Mouse (Mus musculus) kidney, embryonic 16.5 days (tissue): ENCODE measurements around the gene Nt5c3b. TPM values are rescaled to one million over a fixed set of nuclear protein-coding genes. Genes with fewer than 3 reads are reported as not detected.

ENCODE experiments used
- ATAC-seq: fragments of 200-750 bp; cut with Nextera tagmentation; 2 replicates; pipeline ENCODE4 v1.8.0; 2017; ENCODE audit warnings: moderate TSS enrichment; ENCODE audit not compliant: low FRiP score, low TSS enrichment
- H3K27ac ChIP-seq: fragments of 300-500 bp; sonication (generic); 2 replicates; pipeline ENCODE4 v1.5.1; 2014; ENCODE audit warnings: low read length
- H3K27me3 ChIP-seq: fragments of 300-500 bp; sonication (generic); 2 replicates; pipeline ENCODE4 v1.6.1; 2014; ENCODE audit warnings: low read length, control low read depth, mixed read lengths; ENCODE audit not compliant: insufficient read depth
- H3K36me3 ChIP-seq: fragments of 300-500 bp; sonication (generic); 2 replicates; pipeline ENCODE4 v1.6.1; 2014; ENCODE audit warnings: low read length, control low read depth, mixed read lengths; ENCODE audit not compliant: insufficient read depth
- H3K4me1 ChIP-seq: fragments of 300-500 bp; sonication (generic); 2 replicates; pipeline ENCODE4 v1.6.1; 2014; ENCODE audit warnings: low read length, control low read depth, mixed read lengths; ENCODE audit not compliant: insufficient read depth
- H3K4me2 ChIP-seq: fragments of 300-500 bp; sonication (generic); replicated peaks from 2 replicates; pipeline ENCODE4 v1.6.1; 2014; ENCODE audit warnings: low read depth, low read length
- H3K4me3 ChIP-seq: fragments of 300-500 bp; sonication (generic); 2 replicates; pipeline ENCODE4 v1.5.1; 2014; ENCODE audit warnings: mild to moderate bottlenecking, low read length
- H3K9ac ChIP-seq: fragments of 300-500 bp; sonication (generic); replicated peaks from 2 replicates; pipeline ENCODE4 v1.6.1; 2014; ENCODE audit warnings: low read length
- H3K9me3 ChIP-seq: fragments of 300-500 bp; sonication (generic); 2 replicates; pipeline ENCODE4 v1.6.1; 2016; ENCODE audit warnings: low read length, control low read depth
- WGBS: fragments of 180-500 bp; shearing (Covaris S2); extraction: QIAGEN DNeasy Blood & Tissue Kit; methylation state at CpG from one replicate; pipeline ENCODE4 v1.1.7; 2014; 5-methylcytosine and 5-hydroxymethylcytosine counted together
- polyA plus RNA-seq: library from polyadenylated mRNA; unstranded; fragments of >200 nt; fragmentation: Nextera tagmentation; extraction: Ambion mirVana; gene quantifications from 2 replicates; pipeline ENCODE4 v1.2.1, GENCODE M21; 2015

Gene Nt5c3b
- polyA plus RNA-seq, 1 experiment from 2014 or later = 131 TPM

GRCm38 (mm10) chr11:100411736-100412135, 29.9 kb downstream of the Nt5c3b start:
- peaks cover 21% of the 10 kb centered on the region; the same call in 1 of the 2 replicates for H3K36me3 ChIP-seq
- WGBS = 58% methylated on average over 11 of the region's 11 CpGs
- no peaks in the 10 kb centered on the region for H3K27me3 ChIP-seq
- no peak for ATAC-seq
- no peak overlapping the region for H3K4me3 ChIP-seq
- no peak overlapping the region for H3K27ac ChIP-seq
- peaks cover 38% of the 10 kb centered on the region for H3K4me1 ChIP-seq
- no peaks in the 10 kb centered on the region for H3K9me3 ChIP-seq
- peak overlapping the region; percentile 88; the same call in 1 of the 2 replicates for H3K4me2 ChIP-seq
- no peak overlapping the region for H3K9ac ChIP-seq

- Histone ChIP-seq H3K9me3 (no peaks in the 10 kb centered on the region), H3K27me3 (no peaks in the 10 kb centered on the region), H3K9ac (no peak overlapping the region), H3K36me3 (peaks cover 21% of the 10 kb centered on the region; the same call in 1 of the 2 replicates), H3K4me2 (no peak overlapping the region), H3K4me3 (no peak overlapping the region), H3K27ac (no peak overlapping the region), H3K4me1 (peaks cover 24% of the 10 kb centered on the region)
- ATAC-seq = no peak
- WGBS = 94% methylated on average over 3 of the region's 3 CpGs
Measured at GRCm38 (mm10) chr11:100409686-100410085, 31.9 kb downstream of the Nt5c3b start.

GRCm38 (mm10) chr11:100408835-100409462, 32.7 kb downstream of the Nt5c3b start:
- H3K4me2 ChIP-seq = no peak overlapping the region
- H3K9ac ChIP-seq = no peak overlapping the region
- H3K4me1 ChIP-seq = peaks cover 26% of the 10 kb centered on the region
- no peaks in the 10 kb centered on the region for H3K9me3 ChIP-seq
- peaks cover 21% of the 10 kb centered on the region; the same call in 1 of the 2 replicates for H3K36me3 ChIP-seq
- 94% methylated on average over 12 of the region's 12 CpGs for WGBS
- H3K27me3 ChIP-seq = no peaks in the 10 kb centered on the region
- H3K27ac ChIP-seq = no peak overlapping the region
- H3K4me3 ChIP-seq = no peak overlapping the region
- ATAC-seq = no peak

- H3K4me3 ChIP-seq = no peak overlapping the region
- ATAC-seq = peak; percentile 55; the same call in 1 of the 2 replicates
- WGBS = 40% methylated on average over 10 of the region's 10 CpGs
- H3K27ac ChIP-seq = no peak overlapping the region
- no peaks in the 10 kb centered on the region for H3K27me3 ChIP-seq
- no peaks in the 10 kb centered on the region for H3K9me3 ChIP-seq
- peaks cover 21% of the 10 kb centered on the region; the same call in 1 of the 2 replicates for H3K36me3 ChIP-seq
- H3K4me2 ChIP-seq = no peak overlapping the region
- H3K4me1 ChIP-seq = peaks cover 26% of the 10 kb centered on the region
- H3K9ac ChIP-seq = no peak overlapping the region
Measured at GRCm38 (mm10) chr11:100408076-100408834, 33.4 kb downstream of the Nt5c3b start.

- WGBS = 86% methylated on average over 5 of the region's 5 CpGs
- no peaks in the 10 kb centered on the region for H3K27me3 ChIP-seq
- peaks cover 21% of the 10 kb centered on the region; the same call in 1 of the 2 replicates for H3K36me3 ChIP-seq
- no peak for ATAC-seq
- H3K4me2 ChIP-seq = no peak overlapping the region
- H3K27ac ChIP-seq = no peak overlapping the region
- H3K4me1 ChIP-seq = peaks cover 26% of the 10 kb centered on the region
- no peak overlapping the region for H3K4me3 ChIP-seq
- H3K9ac ChIP-seq = no peak overlapping the region
- no peaks in the 10 kb centered on the region for H3K9me3 ChIP-seq
Measured at GRCm38 (mm10) chr11:100406995-100407705, 34.5 kb downstream of the Nt5c3b start.

- Histone ChIP-seq H3K4me1 (peaks cover 25% of the 10 kb centered on the region), H3K36me3 (peaks cover 21% of the 10 kb centered on the region; the same call in 1 of the 2 replicates), H3K27me3 (no peaks in the 10 kb centered on the region), H3K4me3 (no peak overlapping the region), H3K4me2 (no peak overlapping the region), H3K27ac (no peak overlapping the region), H3K9me3 (no peaks in the 10 kb centered on the region), H3K9ac (no peak overlapping the region)
- 84% methylated on average over 8 of the region's 8 CpGs for WGBS
- ATAC-seq = no peak
Measured at GRCm38 (mm10) chr11:100406273-100406672, 35.3 kb downstream of the Nt5c3b start.

- Histone ChIP-seq H3K27me3 (no peaks in the 10 kb centered on the region), H3K4me3 (no peak overlapping the region), H3K36me3 (peaks cover 12% of the 10 kb centered on the region; the same call in 1 of the 2 replicates), H3K4me1 (peaks cover 25% of the 10 kb centered on the region), H3K9ac (no peak overlapping the region), H3K9me3 (no peaks in the 10 kb centered on the region), H3K4me2 (no peak overlapping the region), H3K27ac (no peak overlapping the region)
- 87% methylated on average over 3 of the region's 3 CpGs for WGBS
- no peak for ATAC-seq
Measured at GRCm38 (mm10) chr11:100404456-100405074, 37.0 kb downstream of the Nt5c3b start.

- 47% methylated on average over 10 of the region's 10 CpGs for WGBS
- Histone ChIP-seq H3K27me3 (no peaks in the 10 kb centered on the region), H3K36me3 (peaks cover 3% of the 10 kb centered on the region; the same call in 1 of the 2 replicates), H3K9me3 (no peaks in the 10 kb centered on the region), H3K4me1 (peaks cover 25% of the 10 kb centered on the region), H3K9ac (no peak overlapping the region), H3K4me2 (no peak overlapping the region), H3K27ac (0 out of 2 replicates have a peak overlapping the region, but pooled peaks have one; percentile 25), H3K4me3 (no peak overlapping the region)
- no peak for ATAC-seq
Measured at GRCm38 (mm10) chr11:100403445-100404134, 38.0 kb downstream of the Nt5c3b start.

GRCm38 (mm10) chr11:100402682-100403081, 38.9 kb downstream of the Nt5c3b start:
- WGBS = 70% methylated on average over 2 of the region's 2 CpGs
- H3K36me3 ChIP-seq = no peaks in the 10 kb centered on the region
- H3K4me2 ChIP-seq = no peak overlapping the region
- H3K4me1 ChIP-seq = peaks cover 25% of the 10 kb centered on the region
- H3K27ac ChIP-seq = no peak overlapping the region
- no peak for ATAC-seq
- no peak overlapping the region for H3K4me3 ChIP-seq
- H3K9ac ChIP-seq = no peak overlapping the region
- no peaks in the 10 kb centered on the region for H3K9me3 ChIP-seq
- H3K27me3 ChIP-seq = no peaks in the 10 kb centered on the region
